Mouse (Mus musculus) thymus, postnatal 10 days (tissue): ENCODE measurements at regions not wholly inside any gene's neighbourhood (a gene's known extent, or its start where the extent isn't known, plus 50 kb on each side); places are given as distances from the start of the nearest gene placed in this dataset.

ENCODE experiments used
- DNase-seq, 2 experiments: peaks; one replicate each; pipeline ENCODE4 v3.0.0; 2021; ENCODE audit warnings: low spot score in 2 of 2

GRCm38 (mm10) chr10:95086755-95087154 lies 142.1 kb upstream of the Plxnc1 start:
- DNase-seq: peak in 1 of 2 experiments; percentile 7

GRCm38 (mm10) chr10:95085688-95086268 lies 141.1 kb upstream of the Plxnc1 start:
- DNase-seq: no peak

GRCm38 (mm10) chr10:95083341-95084148 lies 138.9 kb upstream of the Plxnc1 start:
- DNase-seq: peak; percentile 58 to 68

GRCm38 (mm10) chr10:95082634-95083033 lies 138.0 kb upstream of the Plxnc1 start:
- no peak for DNase-seq

- DNase-seq: no peak
These were observed 135.3 kb upstream of the Plxnc1 start for GRCm38 (mm10) chr10:95079979-95080378.

- DNase-seq: peak in 1 of 2 experiments; percentile 6
These were observed 131.8 kb upstream of the Plxnc1 start for GRCm38 (mm10) chr10:95076421-95076820.

GRCm38 (mm10) chr10:95075897-95076296 lies 131.3 kb upstream of the Plxnc1 start:
- DNase-seq: no peak

- no peak for DNase-seq
These were observed 130.4 kb upstream of the Plxnc1 start for GRCm38 (mm10) chr10:95074959-95075590.

GRCm38 (mm10) chr10:95074381-95074780 lies 129.7 kb upstream of the Plxnc1 start:
- no peak for DNase-seq

GRCm38 (mm10) chr10:95067971-95068370 lies 123.3 kb upstream of the Plxnc1 start:
- no peak for DNase-seq

GRCm38 (mm10) chr10:95066774-95067173 lies 122.1 kb upstream of the Plxnc1 start:
- no peak for DNase-seq

- DNase-seq: no peak
These were observed 115.0 kb upstream of the Plxnc1 start for GRCm38 (mm10) chr10:95059486-95060091.

- DNase-seq: no peak
These were observed 114.4 kb upstream of the Plxnc1 start for GRCm38 (mm10) chr10:95059078-95059477.

- no peak for DNase-seq
These were observed 112.5 kb upstream of the Plxnc1 start for GRCm38 (mm10) chr10:95057051-95057714.

GRCm38 (mm10) chr10:95056541-95056940 lies 111.9 kb upstream of the Plxnc1 start:
- no peak for DNase-seq

GRCm38 (mm10) chr10:95054869-95055268 lies 110.2 kb upstream of the Plxnc1 start:
- DNase-seq: no peak

- no peak for DNase-seq
These were observed 104.2 kb upstream of the Plxnc1 start for GRCm38 (mm10) chr10:95048790-95049189.

GRCm38 (mm10) chr10:95043978-95044377 lies 99.3 kb upstream of the Plxnc1 start:
- no peak for DNase-seq

GRCm38 (mm10) chr10:95040258-95040895 lies 95.7 kb upstream of the Plxnc1 start:
- DNase-seq: no peak

GRCm38 (mm10) chr10:95036043-95036697 lies 91.5 kb upstream of the Plxnc1 start:
- DNase-seq: no peak

GRCm38 (mm10) chr10:95035371-95035770 lies 90.7 kb upstream of the Plxnc1 start:
- DNase-seq: no peak
